Mouse (Mus musculus): Measurements from ENCODE around the gene Mast3.
A peak's percentile ranks its signal among the peaks of the same experiment; 100 is the strongest.

The Mast3 gene

DNA sequence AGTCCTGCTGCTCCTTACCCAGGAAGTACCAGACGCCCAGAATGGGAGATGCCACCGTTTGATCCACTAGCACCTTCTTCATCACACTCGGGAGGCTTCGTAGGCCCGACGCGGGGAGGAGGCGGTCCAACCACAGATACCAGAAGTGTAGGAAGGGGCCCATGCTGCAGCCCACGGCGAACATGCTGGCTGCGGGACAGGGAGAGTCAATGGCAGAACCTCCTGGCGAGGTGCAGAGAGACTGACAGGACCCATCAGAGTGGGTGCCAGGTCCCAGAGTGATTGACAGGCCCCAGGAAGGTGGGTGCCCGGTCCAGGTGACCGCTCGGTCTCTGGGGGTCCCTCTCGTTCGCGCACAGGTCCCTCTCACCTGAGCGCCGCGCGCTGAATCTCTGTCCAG lies 44.5 kb downstream of the Mast3 start:
- DNase-seq (ENCODE audit: low spot score): no peak

DNA sequence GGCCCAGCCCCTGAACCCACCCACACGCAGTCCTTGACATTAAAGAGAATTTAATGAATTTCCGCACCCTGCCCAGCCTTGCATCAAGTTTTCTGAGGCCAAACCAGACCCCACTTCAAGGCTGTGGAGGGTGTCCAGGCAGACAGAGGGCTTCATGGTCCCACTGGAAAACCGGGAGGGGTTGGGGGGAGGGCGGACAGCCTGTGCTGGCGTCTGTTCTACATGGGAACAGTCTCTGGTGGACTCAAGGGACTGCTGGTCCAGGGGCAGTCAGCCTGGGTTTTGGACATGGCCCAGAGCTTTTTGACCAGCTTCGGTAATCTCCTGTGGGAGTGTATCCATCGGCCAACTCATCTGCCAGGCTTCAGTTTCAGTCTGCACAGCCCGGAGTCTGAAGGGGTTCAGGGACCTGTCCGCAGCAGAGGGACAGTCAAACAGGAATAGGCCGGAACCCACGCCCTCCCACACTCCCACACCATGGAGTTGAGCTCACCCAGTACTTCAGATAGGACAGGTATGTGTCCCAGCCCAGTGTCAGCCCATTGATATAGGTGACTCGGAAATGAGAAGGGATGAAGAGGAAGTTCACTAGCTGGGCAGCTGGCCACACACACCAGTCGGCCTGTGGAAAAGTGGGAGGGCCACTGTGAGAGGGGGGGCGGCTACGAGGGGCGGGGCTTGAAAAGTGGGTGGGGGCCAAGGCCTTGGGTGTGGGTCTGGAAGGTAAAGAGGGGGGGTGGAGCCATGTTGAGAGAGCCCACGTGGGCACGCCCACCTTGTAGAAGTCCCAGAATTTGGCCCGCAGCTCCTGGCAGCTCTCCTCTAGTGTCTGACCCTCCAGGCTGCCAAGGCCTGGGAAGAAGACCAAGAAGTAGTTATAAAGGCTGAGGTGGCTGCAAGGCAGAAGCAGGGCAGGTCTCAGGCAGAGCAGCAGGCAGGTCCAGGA lies 46.0 kb downstream of the Mast3 start:
- DNase-seq (ENCODE audit: low spot score): no peak

DNA sequence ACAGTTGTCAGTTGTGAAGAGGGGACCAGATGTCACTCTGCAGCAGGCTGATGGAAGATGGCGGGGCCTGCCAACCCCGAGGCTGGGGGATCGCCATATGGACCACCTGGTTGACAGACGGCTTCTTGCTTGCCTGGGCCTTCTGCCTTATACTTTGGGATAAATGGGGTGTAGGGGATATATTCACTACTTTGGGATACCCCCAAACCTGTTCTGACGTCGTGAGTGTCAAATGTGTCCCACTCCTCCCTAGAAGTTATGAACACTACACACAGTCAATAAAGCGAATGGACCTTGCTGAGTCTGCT lies 46.6 kb downstream of the Mast3 start:
- no peak for DNase-seq (ENCODE audit: low spot score)

DNA sequence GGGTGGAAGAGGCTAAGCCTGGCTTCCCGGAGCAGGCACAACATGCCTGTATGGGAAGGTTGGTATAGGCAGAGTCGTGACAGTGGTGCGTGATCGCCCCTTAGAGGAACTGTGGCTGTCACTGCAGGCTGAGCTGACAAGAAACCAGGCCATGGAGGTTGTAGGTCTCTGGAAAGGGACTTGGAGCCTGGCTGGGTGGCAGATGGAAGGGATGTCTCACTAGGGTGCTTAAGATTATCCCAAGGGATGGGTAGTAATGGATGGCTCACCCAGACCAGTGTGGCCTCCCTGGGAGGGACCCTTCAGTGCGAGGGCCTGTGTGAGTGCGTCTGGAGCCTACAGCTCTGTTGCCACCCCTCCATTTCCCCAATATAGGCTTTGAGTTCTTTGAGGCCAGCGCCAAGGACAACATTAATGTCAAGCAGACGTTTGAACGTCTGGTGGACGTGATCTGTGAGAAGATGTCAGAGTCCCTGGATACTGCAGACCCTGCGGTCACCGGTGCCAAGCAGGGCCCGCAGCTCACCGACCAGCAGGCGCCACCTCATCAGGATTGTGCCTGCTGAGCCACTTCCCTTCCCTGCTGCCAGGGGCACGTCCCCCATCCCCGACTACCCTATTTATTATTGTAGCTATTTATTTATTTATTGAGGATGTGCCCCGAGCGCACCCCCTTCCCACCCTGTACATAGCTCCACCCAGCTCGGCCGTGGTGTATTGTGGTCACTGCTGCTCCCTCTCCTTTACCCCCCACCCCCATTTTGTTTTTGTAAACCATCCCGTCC lies 47.1 kb downstream of the Mast3 start:
- no peak for DNase-seq (ENCODE audit: low spot score)

DNA sequence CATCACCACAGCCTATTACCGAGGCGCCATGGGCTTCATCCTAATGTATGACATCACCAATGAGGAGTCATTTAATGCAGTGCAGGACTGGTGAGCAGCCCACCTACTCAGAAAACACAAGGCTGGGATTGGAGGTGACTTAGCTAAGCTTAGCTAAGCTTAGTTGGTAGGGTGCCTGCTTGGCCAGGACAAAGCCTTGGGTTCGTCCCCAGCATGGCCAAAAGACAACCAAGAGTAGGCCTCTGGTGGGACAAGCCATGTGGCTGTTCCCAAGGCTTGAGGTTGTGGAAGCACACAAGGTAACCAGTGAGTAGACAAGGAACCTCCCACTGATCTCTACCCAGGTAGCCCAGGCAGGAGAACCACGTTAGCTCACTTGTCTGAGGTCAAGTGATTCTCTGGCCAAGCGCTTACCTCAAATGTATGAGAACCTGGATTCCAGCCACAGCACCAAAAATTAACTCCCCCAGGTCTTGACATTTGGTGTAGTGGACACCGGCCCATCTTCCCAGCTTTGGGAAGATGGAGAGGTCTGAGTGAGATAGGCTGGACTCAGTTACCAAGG lies 48.3 kb downstream of the Mast3 start:
- DNase-seq (ENCODE audit: low spot score): no peak

DNA sequence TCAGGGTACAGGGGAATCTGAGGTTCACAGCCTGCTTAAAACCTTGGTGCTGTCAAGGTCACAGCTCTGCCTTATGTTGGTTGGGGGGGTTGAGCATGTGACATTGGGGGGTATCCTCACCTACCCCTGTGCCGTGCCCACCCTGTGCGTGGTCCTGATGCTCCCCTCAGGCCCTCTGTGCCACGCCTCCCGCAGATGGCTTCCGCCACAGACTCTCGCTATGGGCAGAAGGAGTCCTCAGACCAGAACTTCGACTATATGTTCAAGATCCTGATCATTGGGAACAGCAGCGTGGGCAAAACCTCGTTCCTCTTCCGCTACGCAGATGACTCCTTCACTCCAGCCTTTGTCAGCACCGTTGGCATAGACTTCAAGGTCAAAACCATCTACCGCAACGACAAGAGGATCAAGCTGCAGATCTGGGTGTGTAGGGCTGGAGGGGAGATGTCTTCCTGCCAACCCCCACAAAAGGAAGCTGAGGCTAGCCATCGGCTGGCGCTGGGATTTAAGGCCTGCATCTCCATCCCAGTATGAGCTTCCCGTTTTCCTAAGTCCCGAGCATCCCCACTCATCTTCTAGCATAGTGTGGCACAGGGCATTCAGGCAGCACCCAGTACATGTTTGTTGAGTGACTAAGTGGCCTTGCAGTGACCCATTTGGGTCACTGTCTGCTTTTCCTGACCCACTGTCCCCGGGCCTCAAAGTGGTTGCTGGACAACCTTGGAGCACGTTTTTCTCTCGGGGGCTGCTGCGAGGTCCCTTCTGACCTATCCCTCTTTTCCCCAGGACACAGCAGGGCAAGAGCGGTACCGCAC lies 49.0 kb downstream of the Mast3 start:
- no peak for DNase-seq (ENCODE audit: low spot score)

DNA sequence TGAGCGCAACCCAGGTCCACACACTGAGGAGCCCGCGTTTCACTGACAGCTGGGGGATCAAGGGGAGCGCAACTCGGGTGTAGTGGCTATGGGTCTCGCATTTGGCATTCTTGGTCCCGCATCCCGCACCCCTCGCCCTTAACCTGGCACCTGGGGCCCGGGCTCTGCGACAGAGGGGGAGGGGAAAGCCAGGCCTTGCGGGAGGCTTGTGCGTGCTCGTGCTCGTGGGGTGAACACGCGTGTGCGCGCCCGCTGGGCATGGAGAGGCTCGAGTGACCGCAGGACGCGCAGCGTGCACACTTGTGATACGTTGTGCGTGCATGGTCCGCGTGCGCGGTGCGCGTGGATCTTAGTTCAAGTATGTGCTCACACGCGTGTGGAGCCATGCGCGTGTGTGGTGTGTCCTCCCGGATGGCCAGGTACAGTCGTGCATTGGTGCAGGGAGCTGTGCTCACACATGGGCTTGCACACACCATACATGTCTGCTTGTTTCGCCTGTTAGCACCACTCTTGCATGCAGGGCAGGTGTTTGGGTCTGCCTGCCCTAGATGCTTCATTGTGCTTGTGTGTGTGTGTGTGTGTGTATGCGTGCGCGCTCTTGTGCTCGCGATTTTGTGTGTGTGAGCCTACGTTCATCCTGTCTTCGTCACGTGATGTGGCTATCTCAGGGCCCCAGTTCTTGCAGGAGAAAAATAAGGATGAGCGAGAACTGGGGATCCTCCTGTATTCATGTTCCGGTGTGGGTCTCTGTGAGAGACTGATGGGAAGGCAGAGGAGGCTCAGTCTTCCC lies 49.8 kb downstream of the Mast3 start:
- no peak for DNase-seq (ENCODE audit: low spot score)

DNA sequence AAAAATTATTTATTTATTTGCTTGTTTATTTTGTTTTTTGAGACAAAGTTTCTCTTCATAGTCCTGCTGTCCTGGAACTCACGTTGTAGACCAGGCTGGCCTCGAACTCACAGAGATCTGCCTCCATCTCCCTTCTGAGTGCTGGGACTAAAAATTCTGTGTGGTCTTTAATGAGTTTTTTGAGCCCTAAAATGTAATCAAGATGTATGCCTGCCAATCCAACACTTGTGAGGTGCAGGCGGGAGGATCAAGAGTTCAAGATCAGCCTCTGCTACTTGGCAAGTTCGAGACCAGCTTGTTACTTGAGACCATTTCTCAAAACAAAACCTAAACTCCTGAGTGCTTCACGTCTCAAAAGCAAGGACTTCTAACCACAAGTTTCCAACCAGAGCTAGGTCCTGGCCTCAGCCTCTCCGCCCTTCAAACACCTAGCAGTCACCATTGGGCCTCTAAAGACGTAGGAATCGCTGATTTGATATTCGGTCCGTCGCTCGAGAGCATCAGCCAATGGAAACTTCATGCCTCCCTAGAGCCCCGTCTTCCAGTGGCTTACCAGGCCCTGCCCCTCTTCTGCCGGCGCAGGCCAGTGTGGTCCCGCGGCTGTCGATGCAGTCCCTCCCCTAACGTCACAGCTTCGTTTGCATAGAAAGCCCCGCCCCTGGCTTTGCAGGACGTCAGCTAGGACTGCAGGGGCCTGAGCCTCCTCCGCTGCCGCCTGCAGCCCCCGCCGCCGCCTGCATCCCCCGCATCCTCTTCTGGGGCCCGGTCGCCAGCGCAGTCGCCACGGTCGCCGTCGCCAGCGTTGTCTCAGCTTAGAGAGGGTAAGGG lies 50.6 kb downstream of the Mast3 start, which contains the start of gene Rab3a:
TSS of gene Rab3a (plus strand) at position 637 of the 828 bp plus-strand sequence.
- peak; percentile 96 for DNase-seq (ENCODE audit: low spot score)

DNA sequence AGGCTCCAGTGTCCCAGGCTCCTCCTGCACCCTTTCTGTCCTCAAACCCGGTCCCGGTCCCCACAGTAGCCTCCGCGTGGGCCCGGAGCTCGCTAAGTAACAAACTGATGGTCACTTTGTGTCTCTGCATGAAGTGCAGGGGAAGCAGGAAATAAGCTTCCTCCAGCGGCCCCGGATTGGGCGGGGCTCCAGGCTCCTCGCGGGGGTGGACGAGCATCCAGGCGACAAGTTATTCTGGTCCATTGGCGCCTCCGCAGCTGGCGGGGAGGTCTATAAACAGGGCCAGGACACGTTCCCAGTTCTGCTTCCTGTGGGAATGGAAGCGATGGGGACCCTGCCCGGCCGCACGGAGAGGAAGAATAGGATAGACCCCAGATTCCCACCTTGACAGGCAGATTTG lies 51.7 kb downstream of the Mast3 start:
- DNase-seq (ENCODE audit: low spot score): no peak

DNA sequence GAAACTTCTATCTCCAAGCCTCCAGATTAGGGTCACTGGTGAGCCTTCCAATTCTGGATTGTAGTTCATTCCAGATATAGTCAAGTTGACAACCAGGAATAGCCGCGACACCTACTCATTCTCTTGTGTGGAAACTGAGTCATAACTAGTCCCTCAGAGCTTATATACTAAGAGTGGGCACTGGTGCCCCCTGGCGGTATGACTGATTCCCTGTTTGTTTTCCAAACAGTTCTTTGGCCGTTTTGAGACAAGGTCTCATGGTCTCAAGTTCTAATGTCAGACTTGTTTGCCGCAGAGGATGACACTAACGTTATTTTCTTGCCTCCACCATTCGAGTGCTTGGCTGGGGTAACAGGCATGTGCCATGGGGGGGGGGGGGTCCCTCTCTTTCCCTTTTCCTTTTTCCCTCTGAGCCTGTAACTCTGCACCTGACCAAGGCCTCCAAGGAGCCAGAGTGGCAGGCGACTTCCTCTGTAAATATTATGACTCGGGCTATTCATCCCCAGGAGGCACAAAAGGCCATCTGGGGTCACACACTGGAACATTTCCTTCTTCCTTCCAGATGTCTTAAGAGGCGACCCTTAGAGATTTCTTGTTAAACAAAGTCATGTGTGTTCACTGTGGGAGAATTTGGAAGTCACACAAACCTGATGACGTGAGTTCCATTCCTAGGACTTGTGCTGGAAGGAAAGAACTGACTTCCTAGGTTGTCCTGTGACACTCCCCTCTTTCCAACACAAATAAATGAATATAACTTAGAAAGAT lies 52.7 kb downstream of the Mast3 start:
- peak; percentile 78 for DNase-seq (ENCODE audit: low spot score)

DNA sequence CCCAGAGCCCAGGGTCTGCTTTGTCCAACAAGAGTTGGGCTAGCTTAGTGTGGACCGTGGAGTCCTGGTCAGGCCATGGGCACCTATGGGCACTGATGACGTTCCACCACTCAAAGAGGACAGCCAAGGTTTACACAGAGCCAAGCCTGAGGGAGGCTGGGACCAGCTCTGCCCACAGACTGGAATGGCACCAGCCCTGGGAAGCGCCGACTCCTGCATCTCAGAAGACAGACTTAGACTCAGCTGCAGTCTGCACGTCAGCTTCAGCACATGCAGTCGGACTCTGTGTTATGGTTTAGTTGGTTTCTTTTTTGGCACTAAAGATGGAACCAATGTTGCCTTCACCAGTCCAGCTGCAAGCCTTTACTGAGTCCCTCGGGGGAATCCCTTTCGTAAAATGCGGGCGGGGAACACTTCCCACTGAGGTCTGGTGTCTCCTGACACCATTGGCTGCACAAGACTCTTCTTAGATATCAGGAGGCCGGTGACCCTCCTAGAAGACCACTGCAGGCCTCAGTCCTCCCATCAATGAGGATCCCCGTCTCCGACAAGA lies 54.6 kb downstream of the Mast3 start:
- DNase-seq (ENCODE audit: low spot score): no peak

DNA sequence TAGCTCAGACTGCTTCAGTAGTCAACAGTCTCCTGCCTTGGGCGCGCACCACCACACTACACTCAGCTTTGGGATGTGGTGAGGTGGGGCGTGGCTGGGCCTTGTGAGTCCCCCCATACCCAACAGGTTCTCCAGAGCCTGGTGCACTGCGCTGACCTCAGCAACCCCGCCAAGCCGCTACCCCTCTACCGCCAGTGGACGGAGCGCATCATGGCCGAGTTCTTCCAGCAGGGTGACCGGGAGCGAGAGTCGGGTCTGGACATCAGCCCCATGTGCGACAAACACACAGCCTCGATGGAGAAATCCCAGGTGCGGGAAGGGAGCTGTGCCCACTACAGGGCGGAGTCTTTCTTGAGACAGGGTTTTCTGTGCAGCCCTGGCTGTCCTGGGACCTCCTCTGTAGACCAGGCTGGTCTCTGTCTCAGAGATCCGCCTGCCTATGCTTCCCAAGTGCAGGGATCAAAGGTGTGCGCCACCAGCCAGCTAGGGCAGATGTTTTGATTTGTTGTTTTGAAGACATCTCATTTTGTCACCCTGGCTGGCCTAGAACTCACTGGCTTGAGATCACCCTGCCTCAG lies 55.7 kb downstream of the Mast3 start:
- no peak for DNase-seq (ENCODE audit: low spot score)

DNA sequence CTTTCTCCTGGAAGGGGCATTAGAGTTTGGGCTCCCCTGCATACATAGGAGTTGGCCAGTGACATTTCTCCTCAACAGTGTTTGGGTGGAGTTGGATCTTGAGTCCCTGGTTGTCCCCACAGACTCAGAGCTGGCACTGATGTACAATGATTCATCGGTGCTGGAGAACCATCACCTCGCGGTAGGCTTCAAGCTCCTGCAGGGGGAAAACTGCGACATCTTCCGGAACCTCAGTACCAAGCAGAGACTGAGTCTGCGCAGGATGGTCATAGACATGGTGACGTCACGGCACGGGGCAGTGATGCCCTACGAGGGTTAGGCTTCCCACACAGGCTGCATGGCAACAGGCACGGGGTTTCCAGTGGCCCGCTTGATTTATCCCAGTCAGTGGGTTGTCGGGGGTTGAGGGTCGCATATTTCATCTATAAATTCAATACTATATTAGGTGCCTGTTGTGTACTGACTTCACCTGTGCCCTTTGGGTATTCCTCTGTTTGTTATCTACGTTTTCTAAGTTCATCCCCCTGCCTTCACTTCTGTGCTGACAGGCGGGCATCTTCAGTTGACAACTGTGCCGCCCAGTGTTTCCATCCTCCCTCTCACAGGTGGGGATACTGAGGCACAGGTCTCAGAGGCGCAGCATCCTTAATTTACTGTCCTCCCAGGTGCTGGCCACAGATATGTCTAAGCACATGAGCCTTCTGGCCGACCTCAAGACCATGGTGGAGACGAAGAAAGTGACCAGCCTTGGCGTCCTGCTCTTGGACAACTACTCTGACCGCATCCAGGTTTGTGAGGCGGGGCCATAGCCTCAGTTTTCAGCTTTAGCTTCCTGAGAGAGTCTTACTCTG lies 56.4 kb downstream of the Mast3 start:
- DNase-seq (ENCODE audit: low spot score): no peak

DNA sequence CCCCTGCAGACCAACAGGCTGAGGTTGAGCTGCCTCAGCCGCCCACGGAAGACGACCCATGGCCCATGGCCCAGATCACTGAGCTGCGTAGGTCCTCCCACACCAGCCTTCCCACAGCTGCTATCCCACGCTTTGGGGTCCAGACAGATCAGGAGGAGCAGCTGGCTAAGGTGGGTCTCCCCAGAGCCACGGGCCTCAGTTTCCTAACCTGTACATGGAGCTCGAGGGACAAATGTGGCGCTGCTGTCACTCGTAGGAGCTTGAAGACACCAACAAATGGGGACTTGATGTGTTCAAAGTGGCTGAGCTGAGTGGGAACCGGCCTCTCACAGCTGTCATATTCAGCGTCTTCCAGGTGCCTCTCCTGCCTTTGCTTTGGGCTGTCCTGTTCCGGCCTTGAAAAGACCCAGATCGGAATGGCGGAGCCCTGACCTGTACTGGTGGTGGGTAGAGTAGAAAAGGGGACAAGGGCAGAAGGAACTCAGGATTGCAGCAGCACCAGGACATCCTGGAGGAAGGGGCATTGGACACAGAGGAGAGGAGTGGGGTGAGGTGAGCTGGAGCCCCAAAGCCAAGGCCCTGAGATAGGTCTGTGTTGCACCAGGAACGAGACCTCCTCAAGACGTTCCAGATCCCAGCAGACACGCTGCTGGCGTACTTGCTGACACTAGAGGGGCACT lies 57.5 kb downstream of the Mast3 start:
- DNase-seq (ENCODE audit: low spot score): no peak

DNA sequence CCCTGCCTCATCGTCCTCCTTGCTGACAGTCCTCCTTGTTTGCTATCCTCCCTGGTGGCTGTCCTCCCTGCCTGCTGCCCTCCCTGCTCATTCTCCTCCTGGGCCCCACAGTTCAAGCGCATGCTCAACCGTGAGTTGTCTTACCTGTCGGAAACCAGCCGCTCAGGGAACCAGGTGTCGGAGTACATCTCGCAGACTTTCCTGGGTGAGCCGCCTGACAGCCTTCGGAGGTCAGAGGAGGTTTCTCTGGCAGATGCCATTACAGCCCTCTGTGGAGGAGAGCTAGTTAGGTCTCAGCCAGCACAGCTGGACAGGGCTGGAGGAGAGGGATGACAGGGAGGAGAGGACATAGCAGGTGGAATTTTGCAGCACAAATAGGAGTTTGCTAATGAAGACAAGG lies 58.2 kb downstream of the Mast3 start:
- DNase-seq (ENCODE audit: low spot score): no peak

DNA sequence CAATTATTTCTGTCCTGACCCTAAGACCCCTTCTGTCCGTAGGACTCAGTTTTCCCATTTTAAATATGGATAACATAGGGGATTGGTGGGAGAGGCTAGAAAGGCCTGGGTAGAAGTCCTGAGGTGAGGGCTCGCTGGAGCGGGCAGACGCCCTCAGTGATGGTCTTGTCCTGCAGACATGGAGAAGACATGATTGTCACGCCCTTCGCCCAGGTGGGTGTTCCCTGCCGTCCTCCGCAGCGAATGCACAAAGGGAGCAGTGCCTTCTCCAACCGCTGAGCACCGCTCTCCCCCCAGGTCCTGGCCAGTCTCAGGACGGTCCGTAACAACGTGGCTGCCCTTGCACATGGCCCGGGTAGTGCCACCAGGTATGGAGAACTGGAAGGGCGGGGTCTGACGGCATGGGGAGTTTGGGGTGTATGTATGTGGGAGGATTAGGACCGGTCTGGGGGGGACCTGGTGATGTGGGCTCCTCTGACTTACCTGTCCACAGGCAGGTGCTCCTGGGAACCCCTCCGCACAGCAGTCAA lies 59.1 kb downstream of the Mast3 start:
- no peak for DNase-seq (ENCODE audit: low spot score)

DNA sequence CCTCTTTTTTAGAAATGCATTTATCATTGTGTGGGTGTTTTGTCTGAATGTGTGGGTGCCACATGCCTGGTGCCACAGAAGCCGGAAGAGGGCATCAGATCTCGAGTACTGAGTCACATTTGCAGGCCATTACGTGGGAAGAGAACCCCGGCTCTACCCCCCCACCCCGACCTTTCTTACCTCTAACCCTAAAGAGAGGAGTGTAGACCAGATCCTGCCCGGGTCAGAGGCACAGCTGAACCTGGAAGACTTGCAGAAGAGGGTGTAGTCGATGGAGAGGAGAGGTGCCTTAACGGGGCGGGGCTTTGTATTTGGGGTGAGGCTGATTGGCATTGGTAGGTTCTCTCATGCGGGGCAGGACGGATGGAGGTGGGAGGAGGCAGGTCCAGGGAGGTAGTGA lies 60.0 kb downstream of the Mast3 start:
- no peak for DNase-seq (ENCODE audit: low spot score)

Data from c-Kit-positive CD71-positive TER-119-positive erythroid progenitor cells, embryonic 14.5 days (primary cell).